Mouse (Mus musculus) NIH3T3 (cell line): Measurements from ENCODE around the gene Adcyap1r1.

Experiments
- DNase-seq: peaks from one replicate; pipeline ENCODE4 v3.0.0-alpha.2; 2012; ENCODE audit warnings: low read depth

Adcyap1r1 gene

GRCm38 (mm10) chr6:55448976-55449678 lies 2.7 kb upstream of the Adcyap1r1 start:
- DNase-seq, result no peak

GRCm38 (mm10) chr6:55452381-55452780 lies 603 bp downstream of the Adcyap1r1 start:
- no peak for DNase-seq

- peak; percentile 79 for DNase-seq
These were observed 1.8 kb downstream of the Adcyap1r1 start for GRCm38 (mm10) chr6:55453548-55453947.

GRCm38 (mm10) chr6:55455641-55456040 lies 3.9 kb downstream of the Adcyap1r1 start:
- DNase-seq, result no peak

DNA sequence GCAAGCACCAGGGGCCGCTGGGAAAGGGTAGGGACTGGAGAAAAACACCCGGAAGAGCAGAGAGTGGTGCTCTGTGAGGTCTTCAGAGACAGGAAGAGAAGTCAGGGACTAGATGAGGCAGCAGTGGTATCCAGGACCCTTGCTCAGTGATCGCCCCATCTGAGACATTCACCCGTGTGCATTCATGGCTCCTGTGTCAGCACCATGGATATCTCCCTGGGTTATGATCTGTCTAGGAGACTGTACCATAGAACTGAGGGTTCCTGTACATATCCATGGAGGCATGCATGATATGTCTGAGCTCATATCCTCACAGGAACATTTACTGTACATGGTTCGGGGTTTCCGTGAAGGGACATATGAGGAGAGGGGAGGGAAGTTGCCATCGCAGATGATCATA lies 5.9 kb downstream of the Adcyap1r1 start:
- DNase-seq, result peak; percentile 55

GRCm38 (mm10) chr6:55458156-55458555 lies 6.4 kb downstream of the Adcyap1r1 start:
- DNase-seq, result no peak

DNA sequence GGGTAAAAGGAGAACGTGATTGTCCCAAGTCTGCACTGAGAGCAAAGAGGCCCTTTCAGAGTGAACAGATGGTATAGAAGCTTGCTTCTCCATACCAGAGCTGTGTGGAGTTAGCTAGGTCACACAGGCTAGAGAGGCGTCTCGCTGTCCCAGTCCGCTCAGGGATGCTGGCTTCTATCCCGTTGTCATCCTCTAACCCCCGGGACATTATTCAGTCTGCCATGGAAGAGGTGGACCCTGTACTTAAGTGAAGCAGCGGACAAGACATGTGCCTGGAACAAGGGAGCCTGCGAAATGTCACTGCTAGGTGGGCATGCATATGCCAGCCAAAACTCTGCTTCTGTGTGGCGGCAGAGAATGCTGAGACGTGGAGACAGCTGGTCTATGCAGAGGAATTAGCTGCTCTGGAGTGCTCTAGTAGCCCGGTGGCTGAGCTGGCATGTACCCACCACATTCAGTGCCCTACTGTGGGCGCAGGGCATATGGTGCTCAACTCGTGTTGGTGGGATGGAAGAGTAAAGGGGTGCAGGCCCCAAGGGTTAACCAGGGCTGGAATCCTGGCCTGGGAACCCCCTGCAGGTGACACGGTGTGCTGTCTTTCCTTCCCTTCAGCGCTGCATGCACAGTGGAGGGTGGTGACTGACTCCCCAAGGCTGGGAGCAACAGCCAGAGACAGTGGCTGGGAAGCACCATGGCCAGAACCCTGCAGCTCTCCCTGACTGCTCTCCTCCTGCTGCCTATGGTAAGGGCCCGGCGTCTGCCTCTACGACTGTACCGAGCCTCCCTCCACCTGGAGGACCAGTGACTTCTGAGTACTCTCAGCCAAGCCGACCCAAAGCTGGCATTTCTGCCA lies 8.0 kb downstream of the Adcyap1r1 start:
- DNase-seq, result no peak

- DNase-seq, result peak; percentile 59
These were observed 9.4 kb downstream of the Adcyap1r1 start for GRCm38 (mm10) chr6:55461141-55461540.

DNA sequence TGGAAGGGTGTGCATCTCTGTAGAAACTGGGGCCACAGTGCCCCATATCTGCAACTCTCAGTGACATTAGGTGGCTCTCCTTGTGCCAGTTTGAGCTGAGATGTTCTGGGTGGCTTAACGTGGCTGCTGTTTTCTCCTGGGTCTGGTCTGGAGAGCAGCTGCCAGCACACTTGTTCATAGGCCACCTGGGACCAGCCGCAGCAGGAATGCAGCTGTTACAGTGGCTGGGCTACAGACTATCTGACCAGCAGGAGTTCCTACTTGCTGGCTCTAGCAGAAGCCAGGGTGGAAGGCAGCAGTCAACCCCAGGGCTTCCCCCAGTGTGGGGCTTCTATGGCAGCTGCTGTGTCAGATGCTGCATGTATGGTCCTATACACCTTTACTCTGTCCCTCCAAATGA lies 9.9 kb downstream of the Adcyap1r1 start:
- no peak for DNase-seq

GRCm38 (mm10) chr6:55462394-55462793 lies 10.6 kb downstream of the Adcyap1r1 start:
- no peak for DNase-seq

DNA sequence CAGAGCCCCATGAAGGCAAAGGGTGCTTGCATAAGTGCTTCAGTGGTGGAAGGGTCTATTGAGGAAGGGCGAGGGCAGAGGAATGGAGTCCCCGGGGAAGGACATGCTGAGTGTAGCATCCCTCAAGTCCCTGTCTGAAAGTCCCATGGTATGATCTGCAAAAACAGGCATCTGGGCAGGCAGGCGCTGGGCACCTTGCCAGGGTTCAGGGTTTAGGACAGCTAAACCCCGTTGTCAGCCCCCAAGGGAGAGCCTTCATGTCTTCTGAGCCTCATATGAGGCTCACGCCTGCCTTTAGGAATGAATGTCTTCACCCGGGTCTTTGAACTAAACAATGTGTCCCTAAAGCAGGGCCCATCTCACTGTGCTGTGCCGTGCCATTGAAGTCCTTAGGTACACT lies 12.2 kb downstream of the Adcyap1r1 start:
- peak; percentile 34 for DNase-seq

DNA sequence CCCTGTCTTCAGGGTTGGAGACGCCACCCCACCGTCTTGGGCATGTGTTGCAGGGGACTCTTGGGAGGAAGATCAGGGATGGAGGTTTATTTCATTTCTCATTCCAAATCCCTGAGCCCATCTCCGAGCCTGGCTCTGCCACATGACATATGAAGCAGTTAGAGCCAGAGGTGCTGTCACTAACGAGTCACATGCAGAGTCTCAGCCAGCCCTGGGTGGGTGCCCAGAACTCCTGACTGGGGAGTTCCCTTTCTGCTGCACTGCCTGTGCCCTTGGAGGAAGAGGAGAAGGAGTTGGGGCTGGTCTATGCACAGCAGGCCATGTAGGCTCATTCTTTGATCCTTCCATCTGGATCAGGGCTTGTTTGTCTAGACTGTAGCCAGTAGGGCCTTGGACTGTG lies 13.5 kb downstream of the Adcyap1r1 start:
- peak; percentile 77 for DNase-seq

GRCm38 (mm10) chr6:55466301-55466761 lies 14.6 kb downstream of the Adcyap1r1 start:
- DNase-seq, result no peak

DNA sequence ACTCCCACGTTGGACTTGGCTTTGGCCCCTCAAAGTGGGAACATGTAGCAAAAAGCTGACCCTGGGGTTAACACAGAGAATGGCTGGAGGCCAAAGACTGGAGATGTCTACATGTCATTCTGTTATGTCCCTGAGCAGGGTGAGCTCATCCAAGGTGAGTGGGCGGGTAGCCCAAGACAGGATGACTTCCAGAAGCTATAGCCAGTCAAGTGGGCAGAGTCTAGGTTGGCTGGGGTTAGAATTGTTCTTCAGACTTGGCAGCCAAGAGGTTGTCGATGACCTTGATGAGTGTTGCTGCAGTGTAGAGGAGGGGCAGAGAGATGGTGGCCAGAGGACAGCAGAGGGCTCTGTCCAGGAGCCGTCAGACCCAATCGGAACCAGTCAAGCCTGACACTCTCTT lies 18.9 kb downstream of the Adcyap1r1 start:
- DNase-seq, result peak; percentile 13

DNA sequence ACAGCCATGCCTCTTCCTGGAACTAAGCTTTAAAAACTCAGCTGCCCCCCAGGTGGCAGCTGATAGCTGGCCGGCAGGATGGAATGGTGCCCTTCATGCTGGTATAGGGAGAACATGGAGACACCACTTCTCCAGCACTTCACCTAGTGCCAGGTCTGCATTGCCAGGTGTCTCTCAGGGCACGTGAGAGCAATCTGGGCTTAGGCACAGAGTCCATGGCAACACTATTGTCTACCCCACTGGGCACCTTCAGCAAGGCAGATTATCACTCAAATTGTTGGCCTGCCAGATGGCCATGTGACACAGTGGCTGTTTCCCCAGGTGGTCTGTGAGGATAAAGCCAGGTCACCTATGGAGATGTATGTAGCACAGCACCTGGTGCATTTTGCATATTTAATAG lies 20.6 kb downstream of the Adcyap1r1 start:
- no peak for DNase-seq

DNA sequence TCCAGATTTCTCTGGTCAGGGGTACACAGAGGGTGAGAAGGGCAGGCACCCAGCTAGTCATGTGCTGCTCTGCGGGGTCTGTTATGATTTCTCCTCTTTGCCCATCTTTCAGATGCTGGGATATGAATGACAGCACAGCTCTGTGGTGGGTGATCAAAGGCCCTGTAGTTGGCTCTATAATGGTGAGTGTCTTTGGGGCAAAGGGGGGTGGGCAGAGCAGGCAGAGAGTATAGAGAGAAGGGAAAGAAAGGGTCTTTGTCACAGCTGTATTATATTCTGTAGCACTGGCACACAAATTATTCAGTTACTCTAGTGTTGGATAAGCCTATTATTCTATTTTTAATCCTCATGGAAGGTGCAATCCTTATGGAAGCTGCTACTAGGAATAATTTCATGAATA lies 29.2 kb downstream of the Adcyap1r1 start:
- no peak for DNase-seq

DNA sequence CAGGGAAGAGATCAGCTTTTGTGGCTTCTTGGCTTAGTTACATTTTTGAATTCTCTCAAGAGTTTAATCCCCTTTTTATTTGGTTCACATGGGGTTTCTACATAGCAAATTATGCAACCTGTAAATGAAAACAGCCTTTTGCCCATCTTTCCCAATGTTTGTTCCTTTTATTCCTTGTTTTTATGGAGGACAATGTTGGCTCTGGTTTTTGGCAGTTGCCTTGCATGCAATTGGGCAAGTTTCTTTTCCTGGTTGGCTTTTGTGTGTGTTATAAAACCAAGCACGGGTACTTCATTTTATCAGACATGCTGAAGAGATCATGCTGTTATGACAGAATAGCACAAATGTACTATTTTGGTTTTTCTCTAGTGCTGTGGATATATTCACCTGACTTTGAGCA lies 30.7 kb downstream of the Adcyap1r1 start:
- DNase-seq, result peak; percentile 42

DNA sequence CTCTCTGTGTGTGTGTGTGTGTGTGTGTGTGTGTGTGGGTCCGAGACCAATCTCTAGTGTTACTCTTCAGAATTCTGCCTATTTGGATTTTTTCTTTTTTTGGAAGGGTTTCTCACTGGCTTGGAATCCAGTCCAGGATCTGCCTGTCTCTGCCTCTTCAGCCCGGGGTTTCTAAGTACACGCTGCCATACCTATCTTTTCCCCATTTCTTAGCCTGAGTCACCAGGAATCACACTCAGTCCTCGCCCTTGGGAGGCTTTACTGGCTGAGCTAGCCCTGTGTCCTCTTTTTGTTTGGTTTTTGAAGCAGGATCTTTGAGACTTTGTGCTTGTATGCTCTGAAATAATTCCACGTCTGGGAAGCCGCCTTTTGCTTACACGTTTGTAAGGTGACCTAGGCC lies 31.6 kb downstream of the Adcyap1r1 start:
- DNase-seq, result no peak

GRCm38 (mm10) chr6:55484224-55484623 lies 32.4 kb downstream of the Adcyap1r1 start:
- DNase-seq, result no peak

GRCm38 (mm10) chr6:55485216-55485615 lies 33.4 kb downstream of the Adcyap1r1 start:
- DNase-seq, result peak; percentile 25

DNA sequence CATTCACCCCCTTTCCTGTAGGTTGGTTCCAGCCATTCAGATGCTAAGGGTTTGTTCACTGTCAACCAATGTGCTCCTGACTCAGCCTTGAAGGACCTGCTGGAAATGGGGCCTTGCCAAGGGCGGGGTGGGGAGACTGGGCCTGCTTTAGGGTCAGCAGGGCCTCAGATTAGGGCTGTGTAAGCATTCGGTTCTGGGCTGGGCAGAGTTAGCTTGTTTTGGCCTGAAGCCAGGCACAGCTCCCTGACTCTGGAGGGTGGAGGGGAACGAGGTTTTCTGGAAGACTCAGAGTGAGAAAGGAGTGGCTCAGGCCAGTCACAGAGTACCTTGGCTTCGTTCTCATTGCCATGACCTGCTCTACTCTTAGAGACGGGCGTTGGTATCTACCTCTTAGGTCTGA lies 35.9 kb downstream of the Adcyap1r1 start:
- peak; percentile 81 for DNase-seq

DNA sequence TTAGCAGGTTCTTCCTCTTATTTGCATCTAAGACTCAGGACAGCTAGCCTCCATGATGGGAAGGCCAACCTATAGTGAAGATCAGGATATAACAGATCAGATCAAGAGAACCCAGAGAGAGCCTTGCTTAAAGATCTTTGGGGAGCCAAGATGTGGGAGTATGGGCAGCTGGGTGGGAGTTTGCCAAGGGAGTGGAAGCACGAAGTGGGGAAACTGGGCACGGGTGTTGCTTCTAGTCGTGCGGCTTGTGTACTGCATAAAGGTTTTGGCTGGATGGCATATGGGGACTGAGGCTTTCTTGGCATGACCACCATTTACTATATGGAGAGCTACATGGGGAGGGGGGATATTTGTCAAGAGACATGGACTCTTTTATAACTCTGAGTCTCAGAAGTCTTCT lies 44.4 kb downstream of the Adcyap1r1 start:
- no peak for DNase-seq

DNA sequence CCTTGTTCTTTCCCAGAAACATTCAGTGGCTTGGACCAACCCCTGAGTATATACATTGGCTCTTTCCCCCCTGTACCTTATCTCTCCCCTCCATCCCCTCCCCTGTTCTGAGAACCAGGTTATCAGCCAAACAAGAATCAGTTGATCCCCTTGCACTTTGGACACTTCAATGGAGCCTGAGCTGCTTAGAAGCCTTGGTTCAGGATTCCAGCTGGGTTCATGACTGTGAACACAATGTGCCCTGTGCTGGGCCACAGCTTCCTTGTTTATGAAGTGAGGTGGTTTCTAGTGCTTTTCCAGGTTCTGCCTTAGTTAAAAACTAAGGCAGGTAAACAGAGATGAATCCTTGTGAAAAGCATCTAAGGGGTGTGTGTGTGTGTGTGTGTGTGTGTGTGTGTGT lies 47.0 kb downstream of the Adcyap1r1 start:
- no peak for DNase-seq
